Mouse (Mus musculus) kidney, adult 18-20 months (tissue): ENCODE measurements around the gene Kcnn3.

Experiments
- DNase-seq: peaks from one replicate; pipeline ENCODE4 v3.0.0; 2021

Gene Kcnn3

DNA sequence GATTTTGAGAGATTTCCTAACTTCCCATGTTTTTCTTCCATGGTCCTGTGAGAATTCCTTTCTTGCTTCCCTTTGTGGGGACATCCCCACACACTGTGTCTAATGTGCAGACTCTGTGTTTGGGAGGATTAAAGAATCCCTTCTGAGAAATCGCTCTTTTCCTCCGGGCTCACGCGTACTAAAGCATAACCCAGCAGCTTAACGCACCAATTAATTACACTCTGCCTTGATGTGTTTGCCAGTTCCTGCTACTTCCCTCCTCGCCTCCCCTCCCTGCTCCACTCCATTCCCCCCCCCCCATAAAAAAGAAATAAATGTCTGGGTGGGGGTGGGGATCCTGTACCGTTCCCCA, 1.5 kb downstream of the Kcnn3 start:
- DNase-seq: no peak

DNA sequence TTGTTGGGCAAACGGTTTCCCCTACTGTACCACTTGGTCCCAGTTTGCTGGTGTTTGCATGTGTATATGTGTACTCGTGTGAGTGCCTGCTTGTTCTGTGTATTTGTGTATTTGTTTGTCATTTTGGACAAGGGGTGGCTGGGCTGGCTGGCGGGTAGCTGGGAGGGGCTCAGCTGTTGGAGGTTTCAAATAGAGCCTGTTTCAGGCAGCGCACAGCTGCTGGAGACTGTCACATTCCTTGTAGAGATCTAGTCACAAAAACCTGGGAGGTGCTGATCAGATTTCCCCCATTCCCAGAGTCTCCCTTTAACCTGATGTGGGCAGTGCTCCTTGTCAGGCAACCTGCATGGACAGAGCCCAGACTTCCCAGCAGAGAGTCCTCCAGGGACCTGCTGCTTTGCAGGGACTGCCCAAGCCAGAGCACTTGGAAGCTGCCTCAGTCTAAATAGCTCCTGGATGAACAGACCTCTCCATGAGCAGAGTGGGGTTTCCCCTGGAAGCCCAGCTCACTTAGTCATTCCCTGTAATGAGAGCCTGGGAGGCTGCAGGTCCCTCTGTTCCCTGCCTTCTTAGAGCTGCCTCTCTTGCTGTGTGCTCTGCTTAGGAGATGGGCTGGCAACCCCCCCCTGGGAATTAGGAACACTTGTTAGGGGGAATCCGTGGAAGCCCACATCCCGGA, 2.6 kb downstream of the Kcnn3 start:
- no peak for DNase-seq

- DNase-seq: no peak
Observed at GRCm38 (mm10) chr3:89526298-89527090, 6.5 kb downstream of the Kcnn3 start.

GRCm38 (mm10) chr3:89529796-89530195, 9.8 kb downstream of the Kcnn3 start:
- no peak for DNase-seq

- no peak for DNase-seq
Observed at GRCm38 (mm10) chr3:89534566-89535097, 14.7 kb downstream of the Kcnn3 start.

GRCm38 (mm10) chr3:89535147-89535546, 15.2 kb downstream of the Kcnn3 start:
- DNase-seq: no peak

DNA sequence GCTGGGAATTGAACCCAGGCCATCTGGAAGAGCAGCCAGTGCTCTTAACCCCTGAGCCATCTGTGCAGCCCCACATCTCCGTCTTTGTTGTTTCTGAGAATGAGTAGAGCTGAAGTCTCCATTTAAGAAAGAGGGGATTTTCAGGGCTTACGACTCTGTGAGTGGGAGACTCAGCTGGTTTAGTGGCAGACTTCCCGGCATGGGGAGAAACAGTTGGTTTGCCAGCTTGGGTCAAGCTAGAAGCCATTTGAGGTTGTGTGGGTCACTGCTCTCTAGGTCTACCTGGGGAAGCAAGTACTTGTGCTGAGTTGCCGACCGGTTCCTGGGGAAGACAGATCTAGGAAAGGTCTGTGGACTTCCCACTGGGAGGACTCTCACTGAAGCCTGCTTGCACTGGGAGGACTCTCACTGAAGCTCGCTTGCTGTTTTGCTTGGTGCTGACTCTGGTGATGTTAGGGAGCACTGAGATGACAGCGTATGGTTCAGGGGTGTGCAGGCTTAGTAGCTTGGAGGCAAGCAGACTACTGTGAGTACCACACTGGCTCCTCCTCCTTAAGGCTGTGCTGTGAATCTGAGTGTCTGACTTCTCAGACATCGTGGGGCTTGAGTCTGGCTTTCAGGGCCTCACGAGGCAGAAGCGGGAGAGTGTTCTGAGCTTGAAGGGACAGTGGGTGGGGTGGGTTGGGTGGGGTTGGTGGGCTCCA, 19.2 kb downstream of the Kcnn3 start:
- DNase-seq: no peak

DNA sequence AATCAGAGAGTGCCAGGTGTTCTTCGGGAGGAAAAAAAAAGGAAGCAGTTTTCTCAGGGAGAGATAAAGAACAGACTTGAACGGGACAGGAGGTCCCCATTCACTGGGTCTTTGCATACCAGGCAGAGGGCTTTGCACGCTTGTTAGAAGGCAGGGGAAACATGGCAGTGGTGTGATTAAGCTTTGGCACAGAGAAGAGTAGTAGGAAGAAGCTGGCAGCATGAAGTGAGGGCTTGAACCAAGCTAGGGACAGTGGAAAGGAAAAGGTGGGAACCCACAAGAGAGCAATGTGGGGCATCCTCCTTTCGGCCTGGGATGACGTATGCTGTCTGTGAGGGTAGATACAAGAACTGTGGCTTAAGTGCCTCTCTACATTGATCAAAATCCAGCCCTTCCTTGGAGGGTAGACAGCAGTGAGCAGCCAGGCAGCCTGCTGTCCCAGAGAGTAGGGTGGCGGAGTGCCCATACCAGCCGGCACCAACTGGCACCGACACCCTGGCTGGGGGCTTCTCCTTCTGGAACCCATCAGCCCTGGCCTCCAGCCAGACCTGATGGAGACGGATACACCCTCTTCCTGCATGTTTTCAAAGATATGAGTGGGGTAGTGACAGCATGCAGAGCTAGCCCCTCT, 19.9 kb downstream of the Kcnn3 start:
- no peak for DNase-seq

- DNase-seq: no peak
Observed at GRCm38 (mm10) chr3:89540371-89540743, 20.4 kb downstream of the Kcnn3 start.

GRCm38 (mm10) chr3:89546951-89547350, 27.0 kb downstream of the Kcnn3 start:
- DNase-seq: no peak

DNA sequence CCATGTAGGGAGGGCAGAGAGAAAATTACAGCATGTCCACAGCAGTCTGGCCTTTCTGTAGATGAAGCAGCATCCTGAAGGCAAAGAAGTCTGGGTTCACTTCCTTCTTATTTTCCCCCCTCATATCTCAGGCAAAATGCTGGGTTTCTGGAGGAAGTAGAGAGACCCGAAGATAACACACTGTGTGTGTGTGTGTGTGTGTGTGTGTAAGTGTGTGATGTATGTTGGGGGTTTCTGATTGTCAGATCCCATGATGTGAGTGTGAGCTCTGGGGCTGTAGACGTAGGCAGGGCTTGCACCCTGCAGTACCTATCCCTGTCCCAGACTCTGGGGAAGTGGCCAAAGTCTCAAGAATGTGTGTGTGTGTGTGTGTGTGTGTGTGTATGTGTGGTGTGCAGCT, 28.8 kb downstream of the Kcnn3 start:
- DNase-seq: no peak

GRCm38 (mm10) chr3:89549488-89549887, 29.5 kb downstream of the Kcnn3 start:
- DNase-seq: no peak

DNA sequence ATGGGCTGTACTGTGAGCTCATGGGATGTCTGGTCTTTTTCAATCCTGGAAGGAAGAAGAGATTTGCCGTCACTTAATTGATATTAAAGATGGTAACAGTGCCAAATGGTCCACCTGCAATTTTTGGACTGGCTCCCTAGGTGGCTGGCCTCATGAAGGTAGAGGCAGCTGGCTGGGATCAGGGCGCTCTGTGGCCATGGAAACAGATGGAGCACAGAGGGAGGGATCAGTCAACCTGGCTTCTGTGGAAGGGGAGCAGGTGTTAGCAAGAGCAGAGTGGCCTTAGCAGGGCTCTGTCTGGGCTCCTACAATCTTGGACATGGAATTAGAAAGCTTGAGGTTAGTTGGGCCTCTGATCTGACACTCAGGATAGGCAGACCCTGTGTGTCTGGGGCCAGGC, 31.9 kb downstream of the Kcnn3 start:
- no peak for DNase-seq

- DNase-seq: no peak
Observed at GRCm38 (mm10) chr3:89553432-89553831, 33.5 kb downstream of the Kcnn3 start.

DNA sequence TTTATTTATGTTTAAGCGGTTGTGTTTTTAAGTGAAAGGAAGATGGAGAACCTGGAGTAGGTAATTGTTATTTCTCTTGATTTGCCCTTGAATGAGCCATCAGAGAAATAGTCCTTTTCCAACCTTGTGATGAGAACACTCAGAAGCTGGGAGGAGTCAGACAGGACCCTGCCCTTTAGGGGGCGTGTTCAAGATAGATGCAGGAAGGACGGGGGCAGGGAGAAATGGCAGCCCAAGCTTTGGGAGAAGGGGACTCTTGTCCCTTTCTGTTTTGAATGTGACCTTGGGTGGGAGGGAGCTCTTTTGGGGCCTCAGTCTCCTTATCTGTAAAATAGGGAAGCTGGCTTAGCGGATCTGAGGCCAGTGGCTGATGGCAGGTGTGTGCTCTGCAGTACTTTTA, 34.0 kb downstream of the Kcnn3 start:
- no peak for DNase-seq

- DNase-seq: no peak
Observed at GRCm38 (mm10) chr3:89554587-89554986, 34.6 kb downstream of the Kcnn3 start.

GRCm38 (mm10) chr3:89557811-89558210, 37.8 kb downstream of the Kcnn3 start:
- DNase-seq: no peak

- DNase-seq: no peak
Observed at GRCm38 (mm10) chr3:89558972-89559910, 39.3 kb downstream of the Kcnn3 start.

- DNase-seq: no peak
Observed at GRCm38 (mm10) chr3:89561386-89561785, 41.4 kb downstream of the Kcnn3 start.

- DNase-seq: no peak
Observed at GRCm38 (mm10) chr3:89565371-89565770, 45.4 kb downstream of the Kcnn3 start.

GRCm38 (mm10) chr3:89569058-89569457, 49.1 kb downstream of the Kcnn3 start:
- DNase-seq: no peak

DNA sequence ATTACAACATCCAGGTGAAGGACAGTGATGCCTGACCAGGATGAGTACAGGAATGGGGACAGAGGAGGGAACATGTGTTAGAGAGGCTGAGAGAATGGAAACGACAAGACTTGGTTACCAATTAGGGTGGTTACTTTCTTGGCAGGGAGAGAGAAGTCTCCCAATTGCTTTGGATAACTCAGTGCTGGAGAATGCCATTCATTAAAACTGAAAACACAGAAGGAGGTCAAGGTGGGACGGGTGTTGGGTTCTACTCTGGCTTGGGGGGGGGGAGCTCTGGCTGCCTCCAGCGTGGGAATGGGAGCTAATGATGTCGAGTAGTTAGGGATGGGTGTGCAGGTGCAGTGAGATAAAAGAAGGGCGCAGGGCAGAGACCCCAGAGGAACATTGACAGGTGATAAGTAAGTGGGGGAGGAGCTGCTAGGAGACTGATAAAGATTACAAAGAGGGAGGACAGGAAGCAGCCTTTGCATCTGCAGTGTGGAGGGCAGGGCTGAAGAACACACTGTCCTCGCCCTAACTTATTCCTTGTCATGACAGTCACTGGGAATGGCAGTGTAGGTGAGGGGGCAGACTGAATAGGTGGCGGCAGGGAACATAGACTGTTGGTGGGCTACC, 49.9 kb downstream of the Kcnn3 start:
- no peak for DNase-seq
